Mouse (Mus musculus): ENCODE results near the gene Elmsan1.

Gene Elmsan1

GRCm38 (mm10) chr12:84215758-84216440 is 2.8 kb downstream of the Elmsan1 start:
- in situ Hi-C loops (cut with MboI, MseI), result no loop called here

GRCm38 (mm10) chr12:84214495-84215175 is 4.0 kb downstream of the Elmsan1 start:
- in situ Hi-C loops (cut with MboI, MseI), result no loop called here

- in situ Hi-C loops (cut with MboI, MseI), result no loop called here
Measured at GRCm38 (mm10) chr12:84212297-84212696, 6.4 kb downstream of the Elmsan1 start.

GRCm38 (mm10) chr12:84211021-84211538 is 7.6 kb downstream of the Elmsan1 start:
- in situ Hi-C loops (cut with MboI, MseI), result no loop called here

GRCm38 (mm10) chr12:84210288-84210687 is 8.4 kb downstream of the Elmsan1 start:
- in situ Hi-C loops (cut with MboI, MseI), result no loop called here

GRCm38 (mm10) chr12:84209093-84209492 is 9.6 kb downstream of the Elmsan1 start:
- in situ Hi-C loops (cut with MboI, MseI), result no loop called here

GRCm38 (mm10) chr12:84207209-84207817 is 11.4 kb downstream of the Elmsan1 start:
- in situ Hi-C loops (cut with MboI, MseI), result no loop called here

GRCm38 (mm10) chr12:84206525-84206924 is 12.2 kb downstream of the Elmsan1 start:
- in situ Hi-C loops (cut with MboI, MseI), result no loop called here

- in situ Hi-C loops (cut with MboI, MseI), result no loop called here
Measured at GRCm38 (mm10) chr12:84205659-84206185, 13.0 kb downstream of the Elmsan1 start.

- in situ Hi-C loops (cut with MboI, MseI), result no loop called here
Measured at GRCm38 (mm10) chr12:84204662-84205061, 14.0 kb downstream of the Elmsan1 start.

GRCm38 (mm10) chr12:84203778-84204216 is 14.9 kb downstream of the Elmsan1 start:
- in situ Hi-C loops (cut with MboI, MseI), result no loop called here

GRCm38 (mm10) chr12:84203170-84203777 is 15.4 kb downstream of the Elmsan1 start:
- in situ Hi-C loops (cut with MboI, MseI), result no loop called here

GRCm38 (mm10) chr12:84202561-84202960 is 16.1 kb downstream of the Elmsan1 start:
- in situ Hi-C loops (cut with MboI, MseI), result no loop called here

GRCm38 (mm10) chr12:84201686-84202484 is 16.8 kb downstream of the Elmsan1 start:
- in situ Hi-C loops (cut with MboI, MseI), result no loop called here

GRCm38 (mm10) chr12:84201222-84201621 is 17.5 kb downstream of the Elmsan1 start:
- in situ Hi-C loops (cut with MboI, MseI), result no loop called here

GRCm38 (mm10) chr12:84198880-84199279 is 19.8 kb downstream of the Elmsan1 start:
- in situ Hi-C loops (cut with MboI, MseI), result no loop called here

GRCm38 (mm10) chr12:84198076-84198679 is 20.5 kb downstream of the Elmsan1 start:
- in situ Hi-C loops (cut with MboI, MseI), result no loop called here

- in situ Hi-C loops (cut with MboI, MseI), result no loop called here
Measured at GRCm38 (mm10) chr12:84195195-84195594, 23.5 kb downstream of the Elmsan1 start.

- in situ Hi-C loops (cut with MboI, MseI), result no loop called here
Measured at GRCm38 (mm10) chr12:84194400-84195109, 24.1 kb downstream of the Elmsan1 start.

Data from T-helper 1 cell (primary cell).